Mouse (Mus musculus): ENCODE data around the gene Myt1l. TPM values are rescaled to one million over a fixed set of nuclear protein-coding genes. Genes with fewer than 3 reads are reported as not detected.

Gene Myt1l
- polyA plus RNA-seq, 1 experiment, result 86.4 TPM

DNA sequence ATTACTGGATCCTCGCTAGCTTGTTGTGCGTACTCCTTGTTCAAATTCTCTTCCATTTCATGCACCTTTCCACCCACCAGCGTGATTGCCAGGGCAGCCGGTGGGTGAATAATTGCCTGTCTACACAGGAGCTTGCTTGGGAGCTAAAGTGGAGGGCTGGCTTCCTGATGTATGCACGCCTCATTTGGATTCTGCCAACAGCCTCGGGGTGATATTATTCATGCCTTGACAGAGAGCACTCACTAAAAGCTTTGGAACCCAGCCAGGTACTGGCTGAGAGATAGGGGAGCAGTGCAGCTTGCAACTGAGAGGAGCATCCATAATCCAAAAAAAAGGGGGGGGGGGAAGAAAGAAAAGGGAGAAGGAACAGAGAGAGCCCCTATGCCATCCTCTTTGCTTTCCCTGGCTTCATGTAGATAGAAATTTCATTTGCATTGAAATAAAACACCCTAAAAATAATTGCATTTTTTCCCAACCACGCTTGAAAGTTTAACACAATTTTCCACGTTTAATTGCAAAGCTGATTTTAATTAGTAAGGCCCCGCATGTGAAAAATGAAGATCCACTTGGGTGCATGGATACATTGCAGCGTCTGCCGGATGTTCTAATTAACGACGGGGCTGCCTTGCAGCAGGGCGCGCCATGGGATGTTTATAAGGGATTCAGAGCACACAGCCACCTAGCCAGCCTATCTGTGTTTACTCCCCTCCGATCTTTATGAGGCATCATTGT is 261.3 kb downstream of the Myt1l start:
- TF ChIP-seq CTCF (IDR thresholded peaks at IDR 0.05; ENCODE audit: borderline replicate concordance, extremely low read depth, insufficient read depth, insufficient read length) (no peak), POLR2A (IDR thresholded peaks at IDR 0.05; ENCODE audit: borderline replicate concordance, extremely low read depth, insufficient read depth, insufficient read length, poor library complexity, severe bottlenecking) (no peak)
- DNase-seq (ENCODE audit: low read depth), result peak; percentile 99

- no peak for TF ChIP-seq CTCF (IDR thresholded peaks at IDR 0.05; ENCODE audit: borderline replicate concordance, extremely low read depth, insufficient read depth, insufficient read length)
- no peak for TF ChIP-seq POLR2A (IDR thresholded peaks at IDR 0.05; ENCODE audit: borderline replicate concordance, extremely low read depth, insufficient read depth, insufficient read length, poor library complexity, severe bottlenecking)
- no peak for DNase-seq (ENCODE audit: low read depth)
These were observed 261.8 kb downstream of the Myt1l start for GRCm38 (mm10) chr12:29790051-29790386.

DNA sequence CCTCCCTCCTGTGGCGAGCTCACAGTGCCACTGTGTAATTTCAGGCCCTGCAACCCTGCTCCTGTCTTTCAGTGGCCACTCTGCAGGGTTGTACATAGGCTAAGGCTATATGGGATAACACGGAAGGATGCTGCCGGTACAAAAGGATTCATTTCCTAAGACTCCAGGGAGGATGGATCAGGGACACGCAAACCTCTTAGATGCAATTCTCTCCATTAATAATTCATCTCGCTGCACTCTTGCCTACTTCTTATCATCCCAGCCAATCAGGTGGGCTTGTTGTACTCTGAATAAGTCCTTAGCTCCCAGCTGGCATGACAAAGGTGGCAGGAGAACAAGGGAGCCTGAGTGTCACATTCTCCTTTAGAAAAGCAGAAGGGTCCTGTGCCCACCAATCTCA is 264.8 kb downstream of the Myt1l start:
- TF ChIP-seq CTCF (IDR thresholded peaks at IDR 0.05; ENCODE audit: borderline replicate concordance, extremely low read depth, insufficient read depth, insufficient read length) (no peak), POLR2A (IDR thresholded peaks at IDR 0.05; ENCODE audit: borderline replicate concordance, extremely low read depth, insufficient read depth, insufficient read length, poor library complexity, severe bottlenecking) (no peak)
- DNase-seq (ENCODE audit: low read depth), result peak; percentile 54

GRCm38 (mm10) chr12:29795107-29795673 is 267.0 kb downstream of the Myt1l start:
- TF ChIP-seq POLR2A (IDR thresholded peaks at IDR 0.05; ENCODE audit: borderline replicate concordance, extremely low read depth, insufficient read depth, insufficient read length, poor library complexity, severe bottlenecking) (no peak), CTCF (IDR thresholded peaks at IDR 0.05; ENCODE audit: borderline replicate concordance, extremely low read depth, insufficient read depth, insufficient read length) (no peak)
- DNase-seq (ENCODE audit: low read depth), result peak; percentile 73

DNA sequence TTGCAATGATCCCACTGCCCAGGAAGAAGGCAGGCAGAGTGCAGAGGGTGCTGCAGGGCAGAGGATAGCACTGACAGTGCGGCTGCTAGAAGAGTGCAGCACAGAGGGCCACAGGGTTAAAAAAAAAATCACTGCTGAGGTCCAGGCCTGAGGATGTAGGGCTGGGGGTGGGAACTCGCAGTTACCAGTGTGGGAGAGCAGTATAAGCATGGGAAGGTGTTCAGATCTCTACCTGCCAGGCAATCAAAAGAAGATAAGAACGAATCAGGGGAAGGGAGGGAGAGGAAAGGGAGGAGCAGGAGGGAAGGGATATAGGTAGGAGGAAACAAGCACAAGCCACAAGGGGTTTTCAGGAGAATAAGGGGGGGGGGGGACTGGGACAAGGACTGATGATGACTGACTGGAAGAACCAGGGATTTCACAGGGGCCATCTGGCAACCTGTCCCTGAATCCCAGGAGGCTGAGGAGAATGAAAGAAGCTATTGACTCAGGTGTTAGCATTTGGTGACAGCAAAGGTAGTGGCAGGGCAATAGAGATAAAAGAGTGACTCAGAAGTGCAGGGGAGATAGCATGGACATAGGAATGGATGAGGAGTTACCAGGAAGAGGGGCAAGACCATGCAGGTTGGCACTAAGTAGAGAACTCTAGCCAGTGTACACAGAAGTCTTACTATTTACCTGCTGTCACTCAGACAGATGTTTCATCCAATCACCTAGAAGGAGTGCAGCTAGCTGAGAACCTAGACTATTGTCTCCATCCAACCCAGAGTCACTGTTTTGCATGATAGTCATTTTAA is 270.6 kb downstream of the Myt1l start:
- TF ChIP-seq POLR2A (IDR thresholded peaks at IDR 0.05; ENCODE audit: borderline replicate concordance, extremely low read depth, insufficient read depth, insufficient read length, poor library complexity, severe bottlenecking), result no peak
- TF ChIP-seq CTCF (IDR thresholded peaks at IDR 0.05; ENCODE audit: borderline replicate concordance, extremely low read depth, insufficient read depth, insufficient read length), result no peak
- no peak for DNase-seq (ENCODE audit: low read depth)

DNA sequence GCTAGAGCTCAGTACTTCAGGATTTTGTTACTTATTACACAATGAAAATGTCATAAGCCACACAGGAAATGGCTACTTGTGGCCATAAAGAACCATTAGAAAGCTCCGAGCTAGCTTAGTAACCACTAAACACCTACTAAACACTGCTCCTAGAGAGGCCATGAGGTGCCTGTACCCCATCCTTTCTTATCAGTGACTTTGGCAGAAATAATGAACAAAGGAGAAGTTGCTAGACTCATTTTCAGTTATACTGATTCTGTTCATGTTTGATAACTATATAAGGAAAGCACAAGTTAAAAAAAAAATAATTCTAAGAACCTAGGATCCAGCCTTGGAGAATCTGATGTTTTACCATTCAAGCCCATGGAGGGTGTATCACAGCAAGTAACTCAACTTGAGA is 278.2 kb downstream of the Myt1l start:
- no peak for DNase-seq (ENCODE audit: low read depth)
- TF ChIP-seq POLR2A (IDR thresholded peaks at IDR 0.05; ENCODE audit: borderline replicate concordance, extremely low read depth, insufficient read depth, insufficient read length, poor library complexity, severe bottlenecking) (no peak), CTCF (IDR thresholded peaks at IDR 0.05; ENCODE audit: borderline replicate concordance, extremely low read depth, insufficient read depth, insufficient read length) (no peak)

DNA sequence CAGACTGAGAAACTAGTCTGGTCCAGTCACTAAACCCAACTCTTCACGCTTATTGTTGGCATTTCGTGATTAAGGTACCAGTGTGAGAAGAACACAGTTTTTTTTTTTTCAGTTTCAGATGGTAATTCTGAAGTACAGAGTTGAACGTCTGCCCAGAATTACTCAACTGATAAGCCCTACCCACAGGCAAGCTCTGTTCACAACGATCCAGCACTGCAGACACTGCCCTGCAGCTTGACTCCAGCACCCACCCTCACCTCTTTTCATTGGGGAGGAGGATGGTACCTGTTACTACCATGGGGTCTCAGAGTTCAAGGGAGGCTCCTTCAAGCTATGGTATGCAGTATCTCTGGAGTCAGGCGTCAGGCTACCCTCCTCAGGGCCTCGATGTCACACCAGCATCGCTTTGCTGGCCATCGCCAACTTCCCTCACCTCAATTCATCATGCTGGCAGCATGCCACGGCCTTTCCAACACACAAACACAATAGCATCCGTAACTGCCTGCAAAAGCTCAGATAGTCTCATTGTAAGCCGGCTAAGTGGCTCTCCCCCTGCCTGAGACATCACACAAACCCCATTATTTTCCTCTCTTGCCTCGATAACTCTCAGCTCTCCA is 281.5 kb downstream of the Myt1l start:
- peak; percentile 83 for DNase-seq (ENCODE audit: low read depth)
- TF ChIP-seq POLR2A (IDR thresholded peaks at IDR 0.05; ENCODE audit: borderline replicate concordance, extremely low read depth, insufficient read depth, insufficient read length, poor library complexity, severe bottlenecking), result no peak
- TF ChIP-seq CTCF (IDR thresholded peaks at IDR 0.05; ENCODE audit: borderline replicate concordance, extremely low read depth, insufficient read depth, insufficient read length), result no peak

- DNase-seq (ENCODE audit: low read depth), result no peak
- TF ChIP-seq POLR2A (IDR thresholded peaks at IDR 0.05; ENCODE audit: borderline replicate concordance, extremely low read depth, insufficient read depth, insufficient read length, poor library complexity, severe bottlenecking), result no peak
- TF ChIP-seq CTCF (IDR thresholded peaks at IDR 0.05; ENCODE audit: borderline replicate concordance, extremely low read depth, insufficient read depth, insufficient read length), result no peak
These were observed 287.3 kb downstream of the Myt1l start for GRCm38 (mm10) chr12:29815466-29815865.

GRCm38 (mm10) chr12:29816130-29816529 is 287.9 kb downstream of the Myt1l start:
- peak; percentile 70 for DNase-seq (ENCODE audit: low read depth)
- TF ChIP-seq CTCF (IDR thresholded peaks at IDR 0.05; ENCODE audit: borderline replicate concordance, extremely low read depth, insufficient read depth, insufficient read length) (no peak), POLR2A (IDR thresholded peaks at IDR 0.05; ENCODE audit: borderline replicate concordance, extremely low read depth, insufficient read depth, insufficient read length, poor library complexity, severe bottlenecking) (no peak)

GRCm38 (mm10) chr12:29816761-29817160 is 288.6 kb downstream of the Myt1l start:
- TF ChIP-seq POLR2A (IDR thresholded peaks at IDR 0.05; ENCODE audit: borderline replicate concordance, extremely low read depth, insufficient read depth, insufficient read length, poor library complexity, severe bottlenecking) (no peak), CTCF (IDR thresholded peaks at IDR 0.05; ENCODE audit: borderline replicate concordance, extremely low read depth, insufficient read depth, insufficient read length) (no peak)
- DNase-seq (ENCODE audit: low read depth), result no peak

DNA sequence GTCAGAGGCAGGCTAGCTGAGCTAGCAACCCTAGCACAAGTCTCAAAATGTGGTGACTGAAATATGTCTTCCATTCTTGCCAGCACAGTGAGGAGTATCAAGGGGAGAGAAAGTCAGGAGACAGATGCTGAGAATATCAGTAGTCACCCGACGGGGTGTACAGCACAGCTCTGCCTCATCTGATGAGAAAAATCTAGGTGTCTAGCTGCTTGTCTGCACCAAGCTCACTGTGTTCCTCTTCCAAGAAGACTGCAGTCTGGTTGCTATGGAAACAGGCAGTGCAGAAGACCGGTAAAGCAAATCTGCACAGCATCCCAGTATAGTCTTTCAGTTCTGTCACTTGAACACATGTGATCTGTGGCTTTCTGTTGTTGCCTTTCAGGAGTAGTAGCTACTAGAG is 294.0 kb downstream of the Myt1l start:
- TF ChIP-seq CTCF (IDR thresholded peaks at IDR 0.05; ENCODE audit: borderline replicate concordance, extremely low read depth, insufficient read depth, insufficient read length), result no peak
- DNase-seq (ENCODE audit: low read depth), result peak; percentile 94

Measured in brain, embryonic 14.5 days (tissue).